Mouse (Mus musculus): ENCODE data around the gene Slc43a2. TPM values are rescaled to one million over a fixed set of nuclear protein-coding genes. Genes with fewer than 3 reads are reported as not detected.
A peak's percentile ranks its signal among the peaks of the same experiment; 100 is the strongest.

Slc43a2 gene
- polyA plus RNA-seq, 1 experiment from 2014 or later, result 7.5 TPM

DNA sequence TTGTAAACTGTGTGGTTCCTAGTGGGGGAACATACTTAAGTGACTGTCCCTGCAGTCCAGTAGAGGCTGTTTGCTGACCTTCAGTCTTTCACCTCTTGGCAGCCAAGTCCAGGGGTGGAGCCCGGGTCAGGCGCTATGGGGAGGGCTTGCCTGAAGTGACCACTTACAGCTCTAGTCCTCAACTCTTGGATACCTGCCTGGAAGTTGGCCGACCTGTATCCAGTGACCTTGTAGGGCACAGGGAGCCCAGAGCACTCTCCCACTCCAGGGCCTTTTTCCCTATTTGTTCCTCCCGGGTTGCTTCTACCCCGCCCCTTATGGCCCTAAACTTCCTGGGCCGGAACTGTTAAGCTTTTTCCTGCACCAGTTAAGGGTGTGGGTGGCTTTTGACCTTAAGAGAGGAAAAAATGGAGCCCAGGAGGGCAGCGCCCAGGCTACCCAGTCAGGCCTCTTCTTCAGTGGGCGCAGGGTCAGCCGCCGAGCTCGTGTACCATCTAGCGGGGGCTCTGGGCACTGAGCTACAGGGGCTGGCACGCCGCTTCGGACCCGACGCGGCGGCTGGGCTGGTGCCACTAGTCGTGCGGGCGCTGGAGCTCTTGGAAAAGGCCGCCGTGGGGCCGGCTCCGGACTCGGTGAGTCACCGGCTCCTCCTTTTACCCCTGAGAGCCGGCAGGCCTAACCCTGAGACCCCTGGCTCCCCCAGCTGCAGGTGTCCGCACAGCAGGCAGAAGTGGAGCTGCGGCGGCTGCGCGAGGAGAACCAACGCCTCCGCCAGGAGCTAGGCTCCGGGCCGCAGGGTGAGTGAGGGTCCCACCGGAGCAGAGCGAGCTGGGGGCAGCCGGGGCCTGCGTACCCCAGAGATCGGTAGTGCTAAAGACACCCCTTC lies 21.5 kb upstream of the Slc43a2 start, which contains the start of gene Rilp:
Rilp (plus strand) TSS at position 354 of the 886 bp plus-strand sequence.
- peak; percentile 79 for ATAC-seq (replicated peaks; ENCODE audit: low FRiP score)
- peak within 1 kb of the TSS; percentile 7; the same call in 1 of the 2 replicates for H3K27ac ChIP-seq (ENCODE audit: low read depth, low read length)
- WGBS, result 2% methylated on average over 43 of the region's 43 CpGs

DNA sequence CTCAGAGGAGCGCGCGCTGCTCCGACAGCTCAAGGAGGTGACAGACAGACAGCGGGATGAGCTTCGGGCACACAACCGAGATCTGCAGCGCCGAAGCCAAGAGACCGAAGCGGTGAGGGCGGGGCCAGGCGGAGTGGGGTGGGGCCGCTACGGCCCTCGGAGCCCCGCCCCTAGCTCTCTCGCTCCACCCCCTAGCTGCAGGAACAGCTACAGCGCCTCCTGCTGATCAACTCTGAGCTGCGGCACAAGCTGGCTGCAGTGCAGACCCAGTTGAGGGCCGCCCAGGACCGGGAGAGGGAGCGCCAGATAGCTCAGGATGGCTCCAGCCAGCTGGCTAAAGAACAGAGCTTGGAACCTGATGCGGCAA lies 20.9 kb upstream of the Slc43a2 start:
- ATAC-seq (replicated peaks; ENCODE audit: low FRiP score) (peak; percentile 90), DNase-seq (ENCODE audit: low spot score) (peak; percentile 97)
- peak overlapping the region; percentile 43 for H3K4me3 ChIP-seq (ENCODE audit: low read depth, low read length)
- H3K27ac ChIP-seq (ENCODE audit: low read depth, low read length), result no peak overlapping the region
- H3K36me3 ChIP-seq (ENCODE audit: control insufficient read depth, insufficient read depth, low read length), result peaks cover 10% of the 10 kb centered on the region
- peak overlapping the region; percentile 95 for H3K4me2 ChIP-seq (ENCODE audit: low read depth, low read length, severe bottlenecking)
- H3K9ac ChIP-seq (ENCODE audit: low read length), result peak overlapping the region; percentile 55
- peaks cover 6% of the 10 kb centered on the region; the same call in 1 of the 2 replicates for H3K4me1 ChIP-seq (replicated peaks; ENCODE audit: control insufficient read depth, insufficient read depth, low read length)
- 3% methylated on average over 24 of the region's 24 CpGs for WGBS
- H3K9me3 ChIP-seq (ENCODE audit: control insufficient read depth, low read length), result no peaks in the 10 kb centered on the region
- no peaks in the 10 kb centered on the region for H3K27me3 ChIP-seq (ENCODE audit: control insufficient read depth, insufficient read depth, low read length)

More for the DNA sequence above, 21.5 kb upstream of the Slc43a2 start, which contains the start of gene Rilp:
- no peaks in the 10 kb centered on the region for H3K27me3 ChIP-seq (ENCODE audit: control insufficient read depth, insufficient read depth, low read length)
- DNase-seq (ENCODE audit: low spot score), result peak; percentile 82
- H3K9me3 ChIP-seq (ENCODE audit: control insufficient read depth, low read length), result no peaks in the 10 kb centered on the region
- H3K9ac ChIP-seq (ENCODE audit: low read length), result peak within 1 kb of the TSS; percentile 55
- peak within 1 kb of the TSS; percentile 95 for H3K4me2 ChIP-seq (ENCODE audit: low read depth, low read length, severe bottlenecking)
- H3K4me1 ChIP-seq (replicated peaks; ENCODE audit: control insufficient read depth, insufficient read depth, low read length), result peaks cover 6% of the 10 kb centered on the region; the same call in 1 of the 2 replicates
- H3K4me3 ChIP-seq (ENCODE audit: low read depth, low read length), result peak within 1 kb of the TSS; percentile 43
- H3K36me3 ChIP-seq (ENCODE audit: control insufficient read depth, insufficient read depth, low read length), result peaks cover 10% of the 10 kb centered on the region

DNA sequence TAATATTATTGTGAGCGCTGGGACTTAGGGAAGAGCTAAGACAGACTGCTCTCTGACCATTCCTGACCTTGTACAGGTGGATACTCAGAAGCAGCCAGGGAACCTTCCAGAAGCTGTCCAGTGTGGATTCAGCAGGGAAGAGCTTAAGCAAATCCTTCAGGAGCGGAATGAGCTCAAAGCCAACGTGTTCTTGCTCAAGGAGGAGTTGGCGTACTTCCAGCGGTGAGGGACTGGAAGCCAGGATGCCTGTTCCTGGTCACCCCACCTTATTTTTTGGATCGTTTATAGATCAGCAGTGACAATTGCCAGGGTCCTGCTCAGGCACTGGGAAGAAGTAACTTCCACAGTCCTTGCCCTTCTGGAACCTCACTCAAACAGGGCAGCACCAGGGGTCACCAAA lies 20.3 kb upstream of the Slc43a2 start:
- no peak for ATAC-seq (replicated peaks; ENCODE audit: low FRiP score)
- Histone ChIP-seq H3K9me3 (ENCODE audit: control insufficient read depth, low read length) (no peaks in the 10 kb centered on the region), H3K9ac (ENCODE audit: low read length) (no peak overlapping the region), H3K36me3 (ENCODE audit: control insufficient read depth, insufficient read depth, low read length) (peaks cover 9% of the 10 kb centered on the region), H3K4me2 (ENCODE audit: low read depth, low read length, severe bottlenecking) (no peak overlapping the region), H3K27ac (ENCODE audit: low read depth, low read length) (no peak overlapping the region), H3K27me3 (ENCODE audit: control insufficient read depth, insufficient read depth, low read length) (no peaks in the 10 kb centered on the region), H3K4me3 (ENCODE audit: low read depth, low read length) (no peak overlapping the region), H3K4me1 (replicated peaks; ENCODE audit: control insufficient read depth, insufficient read depth, low read length) (peaks cover 6% of the 10 kb centered on the region; the same call in 1 of the 2 replicates)
- 90% methylated on average over 6 of the region's 6 CpGs for WGBS
- no peak for DNase-seq (ENCODE audit: low spot score)

DNA sequence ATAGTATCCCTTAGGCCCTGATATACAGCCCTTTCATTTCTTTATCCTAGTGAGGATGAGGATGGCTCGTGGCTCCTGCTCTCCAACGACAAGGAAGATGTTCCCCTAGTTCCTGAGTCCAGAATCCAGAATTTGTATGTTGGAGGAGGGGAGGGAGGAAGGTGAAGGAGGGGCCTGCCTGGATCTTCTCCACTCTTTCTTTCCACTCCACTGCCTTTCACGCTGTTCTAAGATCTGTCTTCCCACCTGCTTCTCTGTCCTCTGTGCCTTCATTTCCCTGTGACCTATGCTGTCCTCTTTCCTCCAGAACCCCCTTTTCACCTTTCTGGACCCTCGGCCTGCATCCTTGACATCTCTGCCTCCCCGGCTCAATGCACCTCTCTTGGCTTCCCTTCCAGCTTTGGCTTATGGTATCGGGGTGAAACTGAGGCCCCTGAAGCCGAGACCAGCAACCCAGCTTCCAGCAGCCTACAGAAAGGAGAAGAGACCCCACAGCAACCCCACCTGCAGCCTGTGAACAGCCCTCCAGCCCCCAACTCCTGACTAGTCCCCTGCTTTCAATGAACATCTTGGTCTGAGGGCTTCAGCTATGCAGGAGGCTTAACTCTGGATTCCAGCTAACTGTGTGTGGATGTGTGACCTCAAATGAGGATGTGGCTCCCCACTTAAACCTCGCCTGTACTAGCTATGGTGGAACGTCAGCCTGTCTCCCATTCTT lies 19.0 kb upstream of the Slc43a2 start:
- ATAC-seq (replicated peaks; ENCODE audit: low FRiP score) (no peak), DNase-seq (ENCODE audit: low spot score) (no peak)
- Histone ChIP-seq H3K4me1 (replicated peaks; ENCODE audit: control insufficient read depth, insufficient read depth, low read length) (peaks cover 6% of the 10 kb centered on the region; the same call in 1 of the 2 replicates), H3K27ac (ENCODE audit: low read depth, low read length) (no peak overlapping the region), H3K27me3 (ENCODE audit: control insufficient read depth, insufficient read depth, low read length) (no peaks in the 10 kb centered on the region), H3K9ac (ENCODE audit: low read length) (no peak overlapping the region), H3K36me3 (ENCODE audit: control insufficient read depth, insufficient read depth, low read length) (peaks cover 4% of the 10 kb centered on the region; the same call in 1 of the 2 replicates), H3K4me2 (ENCODE audit: low read depth, low read length, severe bottlenecking) (no peak overlapping the region), H3K4me3 (ENCODE audit: low read depth, low read length) (no peak overlapping the region), H3K9me3 (ENCODE audit: control insufficient read depth, low read length) (no peaks in the 10 kb centered on the region)
- WGBS, result 81% methylated on average over 9 of the region's 9 CpGs

DNA sequence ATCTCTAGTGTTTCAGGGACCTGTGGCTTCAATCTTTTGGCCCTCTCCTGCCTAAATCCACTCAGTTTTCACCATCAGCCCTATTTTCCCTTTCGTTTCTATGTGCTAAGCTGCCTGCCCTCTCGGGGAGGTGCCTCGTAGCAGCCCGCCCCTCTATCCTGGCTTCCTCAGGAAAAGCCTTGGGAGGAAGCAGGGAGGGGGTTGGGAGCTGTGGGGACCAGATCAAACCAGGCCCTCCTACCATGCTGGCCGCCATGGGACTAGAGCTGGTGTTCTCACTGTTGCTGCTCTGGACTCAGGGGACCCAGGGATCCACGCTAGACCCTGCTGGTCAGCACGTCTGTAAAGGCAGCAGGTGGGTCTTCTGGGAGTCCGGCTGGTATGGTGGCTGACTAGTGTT lies 18.2 kb upstream of the Slc43a2 start, which contains the start of gene Scarf1:
Scarf1 (plus strand) TSS at position 205 of the 400 bp plus-strand sequence.
- Histone ChIP-seq H3K9me3 (ENCODE audit: control insufficient read depth, low read length) (no peaks in the 10 kb centered on the region), H3K27me3 (ENCODE audit: control insufficient read depth, insufficient read depth, low read length) (no peaks in the 10 kb centered on the region), H3K9ac (ENCODE audit: low read length) (no peak within 1 kb of the TSS), H3K4me3 (ENCODE audit: low read depth, low read length) (no peak within 1 kb of the TSS), H3K4me1 (replicated peaks; ENCODE audit: control insufficient read depth, insufficient read depth, low read length) (peaks cover 6% of the 10 kb centered on the region; the same call in 1 of the 2 replicates), H3K27ac (ENCODE audit: low read depth, low read length) (no peak within 1 kb of the TSS), H3K4me2 (ENCODE audit: low read depth, low read length, severe bottlenecking) (no peak within 1 kb of the TSS), H3K36me3 (ENCODE audit: control insufficient read depth, insufficient read depth, low read length) (peaks cover 1% of the 10 kb centered on the region; the same call in 1 of the 2 replicates)
- no peak for ATAC-seq (replicated peaks; ENCODE audit: low FRiP score)
- WGBS, result 58% methylated on average over 8 of the region's 8 CpGs
- DNase-seq (ENCODE audit: low spot score), result no peak

DNA sequence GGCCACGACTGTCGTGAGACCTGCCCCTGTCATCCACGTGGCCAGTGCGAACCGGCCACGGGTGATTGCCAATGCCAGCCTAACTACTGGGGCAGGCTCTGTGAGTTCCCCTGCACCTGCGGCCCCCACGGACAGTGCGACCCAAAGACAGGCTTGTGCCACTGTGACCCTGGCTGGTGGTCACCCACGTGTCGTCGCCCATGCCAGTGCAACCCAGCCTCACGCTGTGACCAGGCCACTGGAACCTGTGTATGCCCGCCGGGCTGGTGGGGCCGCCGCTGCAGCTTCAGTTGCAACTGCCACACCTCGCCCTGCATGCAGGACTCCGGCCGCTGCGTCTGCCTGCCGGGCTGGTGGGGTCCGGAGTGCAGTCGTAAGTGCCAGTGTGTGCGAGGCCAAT lies 16.3 kb upstream of the Slc43a2 start:
- Histone ChIP-seq H3K4me1 (replicated peaks; ENCODE audit: control insufficient read depth, insufficient read depth, low read length) (peaks cover 1% of the 10 kb centered on the region; the same call in 1 of the 2 replicates), H3K27me3 (ENCODE audit: control insufficient read depth, insufficient read depth, low read length) (no peaks in the 10 kb centered on the region), H3K9me3 (ENCODE audit: control insufficient read depth, low read length) (no peaks in the 10 kb centered on the region), H3K27ac (ENCODE audit: low read depth, low read length) (no peak overlapping the region), H3K4me2 (ENCODE audit: low read depth, low read length, severe bottlenecking) (no peak overlapping the region), H3K4me3 (ENCODE audit: low read depth, low read length) (no peak overlapping the region), H3K9ac (ENCODE audit: low read length) (no peak overlapping the region), H3K36me3 (ENCODE audit: control insufficient read depth, insufficient read depth, low read length) (no peaks in the 10 kb centered on the region)
- ATAC-seq (replicated peaks; ENCODE audit: low FRiP score), result no peak
- 92% methylated on average over 25 of the region's 25 CpGs for WGBS
- DNase-seq (ENCODE audit: low spot score), result no peak

DNA sequence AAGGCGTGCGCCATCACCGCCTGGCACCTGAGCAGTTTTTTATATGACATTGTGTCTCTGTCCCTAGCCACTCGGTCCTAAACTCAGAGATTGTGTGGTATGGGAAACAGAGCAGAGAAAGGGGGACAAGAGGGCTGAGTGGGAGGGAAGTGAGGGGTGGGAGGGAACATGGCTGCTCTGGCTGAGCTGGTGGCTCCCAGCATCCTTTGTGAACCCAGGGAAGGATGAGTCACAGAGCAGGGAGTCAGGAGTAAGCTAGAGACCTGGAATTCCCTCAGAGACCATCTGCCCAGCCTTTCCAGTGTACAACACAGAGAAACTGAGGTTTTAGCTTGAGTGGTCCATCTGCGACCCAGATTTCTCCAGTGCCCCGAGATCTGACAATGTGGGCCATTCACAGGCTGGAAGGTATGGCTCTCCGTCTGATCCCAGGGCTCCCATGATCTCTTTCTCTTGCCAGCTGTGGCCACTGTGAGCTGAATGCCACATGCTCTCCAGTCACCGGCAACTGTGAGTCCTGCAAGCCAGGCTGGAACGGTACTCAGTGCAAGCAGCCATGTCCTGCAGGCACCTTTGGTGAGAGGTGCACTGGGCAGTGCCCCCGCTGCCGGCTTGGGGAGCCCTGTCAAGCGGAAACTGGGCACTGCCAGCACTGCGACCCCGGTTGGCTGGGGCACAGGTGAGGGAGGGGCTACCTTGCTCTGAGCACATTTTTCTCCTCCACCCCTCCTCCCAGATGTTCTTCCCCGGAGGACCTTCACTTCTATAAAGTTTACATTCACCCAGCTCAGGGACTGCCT lies 11.5 kb upstream of the Slc43a2 start:
- Histone ChIP-seq H3K4me3 (ENCODE audit: low read depth, low read length) (no peak overlapping the region), H3K36me3 (ENCODE audit: control insufficient read depth, insufficient read depth, low read length) (no peaks in the 10 kb centered on the region), H3K4me1 (replicated peaks; ENCODE audit: control insufficient read depth, insufficient read depth, low read length) (no peaks in the 10 kb centered on the region), H3K9ac (ENCODE audit: low read length) (no peak overlapping the region), H3K4me2 (ENCODE audit: low read depth, low read length, severe bottlenecking) (no peak overlapping the region), H3K9me3 (ENCODE audit: control insufficient read depth, low read length) (no peaks in the 10 kb centered on the region), H3K27ac (ENCODE audit: low read depth, low read length) (no peak overlapping the region), H3K27me3 (ENCODE audit: control insufficient read depth, insufficient read depth, low read length) (no peaks in the 10 kb centered on the region)
- DNase-seq (ENCODE audit: low spot score), result no peak
- ATAC-seq (replicated peaks; ENCODE audit: low FRiP score), result no peak
- 81% methylated on average over 15 of the region's 15 CpGs for WGBS

DNA sequence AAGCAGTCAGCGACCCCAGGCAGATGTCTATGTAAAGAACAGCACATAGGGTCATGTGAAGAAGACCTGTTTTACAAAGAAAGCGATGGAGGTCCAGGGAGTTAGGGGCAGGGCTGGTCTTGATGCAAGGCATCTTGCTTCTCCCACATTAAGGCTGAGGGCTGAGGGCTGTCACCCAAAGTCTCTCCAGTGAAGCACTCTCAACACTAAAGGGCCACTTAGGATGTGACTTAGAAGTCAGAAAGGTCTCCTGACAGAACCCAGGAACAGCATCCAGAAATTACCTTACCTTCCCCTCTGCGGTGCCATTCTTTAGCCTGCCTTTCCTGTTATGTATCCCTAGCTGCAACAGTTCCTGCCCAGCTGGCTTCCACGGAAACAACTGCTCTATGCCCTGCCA lies 9.9 kb upstream of the Slc43a2 start:
- no peak overlapping the region for H3K27ac ChIP-seq (ENCODE audit: low read depth, low read length)
- DNase-seq (ENCODE audit: low spot score) (no peak), ATAC-seq (replicated peaks; ENCODE audit: low FRiP score) (no peak)
- no peaks in the 10 kb centered on the region for H3K27me3 ChIP-seq (ENCODE audit: control insufficient read depth, insufficient read depth, low read length)
- 89% methylated on average over 4 of the region's 4 CpGs for WGBS
- no peaks in the 10 kb centered on the region for H3K9me3 ChIP-seq (ENCODE audit: control insufficient read depth, low read length)
- no peak overlapping the region for H3K4me2 ChIP-seq (ENCODE audit: low read depth, low read length, severe bottlenecking)
- no peak overlapping the region for H3K4me3 ChIP-seq (ENCODE audit: low read depth, low read length)
- no peaks in the 10 kb centered on the region for H3K4me1 ChIP-seq (replicated peaks; ENCODE audit: control insufficient read depth, insufficient read depth, low read length)
- no peaks in the 10 kb centered on the region for H3K36me3 ChIP-seq (ENCODE audit: control insufficient read depth, insufficient read depth, low read length)
- H3K9ac ChIP-seq (ENCODE audit: low read length), result no peak overlapping the region

Data from forebrain, embryonic 11.5 days (tissue).